Mouse (Mus musculus) heart, adult 2 months (tissue): ENCODE results near the gene Gsdme. TPM values are rescaled to one million over a fixed set of nuclear protein-coding genes. Genes with fewer than 3 reads are reported as not detected.

Experiments used
- DNase-seq, 2 experiments: peaks; one replicate each; pipeline ENCODE4 v3.0.0; 2021
- H3K27ac ChIP-seq: fragments of 200-600 bp; 2 replicates; pipeline ENCODE4 v1.8.1; 2022
- H3K27me3 ChIP-seq: fragments of 200-500 bp; 2 replicates; pipeline ENCODE4 v1.6.1; 2012; ENCODE audit warnings: mild to moderate bottlenecking, low read length, inconsistent platforms, mixed read lengths; ENCODE audit not compliant: control insufficient read depth, insufficient read depth
- H3K36me3 ChIP-seq: fragments of 200-500 bp; 2 replicates; pipeline ENCODE4 v1.6.1; 2012; ENCODE audit warnings: low read length, inconsistent platforms; ENCODE audit not compliant: control insufficient read depth, insufficient read depth
- H3K4me1 ChIP-seq: fragments of 200-500 bp; 2 replicates; pipeline ENCODE4 v1.6.1; 2011; ENCODE audit warnings: low read length; ENCODE audit not compliant: control insufficient read depth, insufficient read depth
- H3K4me3 ChIP-seq: fragments of 200-600 bp; 2 replicates; pipeline ENCODE4 v1.8.1; 2022
- H3K79me2 ChIP-seq: fragments of 200-500 bp; replicated peaks from 2 replicates; pipeline ENCODE4 v1.6.1; 2012; ENCODE audit warnings: mild to moderate bottlenecking, inconsistent platforms, low read length, moderate library complexity, mixed read lengths; ENCODE audit not compliant: control insufficient read depth, insufficient read depth
- H3K9ac ChIP-seq: fragments of 200-500 bp; 2 replicates; pipeline ENCODE4 v1.6.1; 2012; ENCODE audit warnings: low read depth, mild to moderate bottlenecking, control low read depth, inconsistent platforms, low read length, mixed read lengths
- CTCF ChIP-seq: fragments of 200-600 bp; IDR thresholded peaks from 2 replicates; pipeline ENCODE4 v1.8.1; 2022; ENCODE audit warnings: antibody characterized with exemption, mild to moderate bottlenecking, moderate library complexity
- EP300 ChIP-seq: fragments of 200-500 bp; IDR thresholded peaks from 2 replicates; pipeline ENCODE4 v1.6.1; 2011; ENCODE audit warnings: low read depth, low read length, control low read depth; ENCODE audit not compliant: insufficient read depth
- POLR2A ChIP-seq: fragments of 200-500 bp; IDR thresholded peaks from 2 replicates; pipeline ENCODE4 v1.6.1; 2011; ENCODE audit warnings: mild to moderate bottlenecking, low read depth, low read length, control low read depth; ENCODE audit not compliant: insufficient read depth
- WGBS: fragments of 180-500 bp; shearing (Covaris S2); methylation state at CpG from one replicate; pipeline ENCODE4 v1.1.7; 2018; 5-methylcytosine and 5-hydroxymethylcytosine counted together
- intact Hi-C: fragments of 180-260 bp; cut with DNase I; formaldehyde crosslinking; loops from one replicate; pipeline ENCODE4 v1.15.1; 2025
- polyA plus RNA-seq: library from polyadenylated mRNA; depleted of rRNA; stranded (reverse); fragments of >200 nt; gene quantifications from 2 replicates; pipeline ENCODE4 v1.2.3, GENCODE M21; 2012
- total RNA-seq, 2 experiments: library from RNA; stranded (reverse); gene quantifications; 2 replicates each; pipeline ENCODE4 v1.2.3; 2021

Gsdme gene
- total and polyA plus RNA-seq, 3 experiments = 0.29 to 0.41 (median 0.32) TPM

GRCm38 (mm10) chr6:50175736-50176135, 87.9 kb downstream of the Gsdme start:
- Histone ChIP-seq H3K27me3 (no peaks in the 10 kb centered on the region), H3K4me3 (no peak overlapping the region), H3K27ac (no peak overlapping the region), H3K4me1 (no peaks in the 10 kb centered on the region), H3K9ac (no peak overlapping the region), H3K36me3 (no peaks in the 10 kb centered on the region), H3K79me2 (no peaks in the 10 kb centered on the region)
- no peak for DNase-seq
- no peak for TF ChIP-seq CTCF
- no peak for TF ChIP-seq EP300
- no peak for TF ChIP-seq POLR2A
- intact Hi-C loops = no loop called here
- WGBS = 75% methylated on average over 1 of the region's 1 CpGs

- DNase-seq = no peak
- H3K4me3 ChIP-seq = no peak overlapping the region
- no peak overlapping the region for H3K9ac ChIP-seq
- H3K36me3 ChIP-seq = no peaks in the 10 kb centered on the region
- H3K27ac ChIP-seq = no peak overlapping the region
- no peaks in the 10 kb centered on the region for H3K4me1 ChIP-seq
- intact Hi-C loops = no loop called here
- TF ChIP-seq CTCF (no peak), POLR2A (no peak), EP300 (no peak)
- H3K79me2 ChIP-seq = no peaks in the 10 kb centered on the region
- no peaks in the 10 kb centered on the region for H3K27me3 ChIP-seq
These were observed 93.9 kb downstream of the Gsdme start for GRCm38 (mm10) chr6:50169771-50170170.

GRCm38 (mm10) chr6:50168821-50169220, 94.8 kb downstream of the Gsdme start:
- WGBS = 96% methylated on average over 4 of the region's 4 CpGs
- intact Hi-C loops = no loop called here
- no peak for DNase-seq
- no peak overlapping the region for H3K4me3 ChIP-seq
- H3K9ac ChIP-seq = no peak overlapping the region
- no peak overlapping the region for H3K27ac ChIP-seq
- no peaks in the 10 kb centered on the region for H3K79me2 ChIP-seq
- no peaks in the 10 kb centered on the region for H3K4me1 ChIP-seq
- H3K36me3 ChIP-seq = no peaks in the 10 kb centered on the region
- no peaks in the 10 kb centered on the region for H3K27me3 ChIP-seq
- TF ChIP-seq POLR2A (no peak), CTCF (no peak), EP300 (no peak)

- H3K4me1 ChIP-seq = peaks cover 3% of the 10 kb centered on the region
- no peak overlapping the region for H3K9ac ChIP-seq
- peaks cover 9% of the 10 kb centered on the region for H3K36me3 ChIP-seq
- no peak overlapping the region; the same call in 1 of the 2 replicates for H3K27ac ChIP-seq
- no peak overlapping the region for H3K4me3 ChIP-seq
- H3K27me3 ChIP-seq = no peaks in the 10 kb centered on the region
- no peaks in the 10 kb centered on the region for H3K79me2 ChIP-seq
- TF ChIP-seq POLR2A = no peak
- no peak for TF ChIP-seq CTCF
- TF ChIP-seq EP300 = no peak
- no peak for DNase-seq
- intact Hi-C loops = no loop called here
- WGBS = 72% methylated on average over 3 of the region's 3 CpGs
These were observed 100.6 kb downstream of the Gsdme start for GRCm38 (mm10) chr6:50163013-50163412.

- Histone ChIP-seq H3K4me1 (peaks cover 3% of the 10 kb centered on the region), H3K79me2 (no peaks in the 10 kb centered on the region), H3K9ac (no peak overlapping the region), H3K27ac (no peak overlapping the region), H3K27me3 (no peaks in the 10 kb centered on the region), H3K4me3 (no peak overlapping the region), H3K36me3 (peaks cover 9% of the 10 kb centered on the region)
- intact Hi-C loops = no loop called here
- 82% methylated on average over 6 of the region's 6 CpGs for WGBS
- TF ChIP-seq EP300 (no peak), POLR2A (no peak), CTCF (no peak)
- no peak for DNase-seq
These were observed 103.8 kb downstream of the Gsdme start for GRCm38 (mm10) chr6:50159842-50160241.

GRCm38 (mm10) chr6:50149378-50149777, 114.3 kb downstream of the Gsdme start:
- no peak overlapping the region for H3K9ac ChIP-seq
- no peak for TF ChIP-seq CTCF
- no peak for TF ChIP-seq POLR2A
- TF ChIP-seq EP300 = no peak
- intact Hi-C loops = no loop called here
- H3K36me3 ChIP-seq = no peaks in the 10 kb centered on the region; the same call in 1 of the 2 replicates
- no peak overlapping the region for H3K4me3 ChIP-seq
- no peaks in the 10 kb centered on the region for H3K27me3 ChIP-seq
- no peak for DNase-seq
- peaks cover 1% of the 10 kb centered on the region; the same call in 1 of the 2 replicates for H3K4me1 ChIP-seq
- no peak overlapping the region for H3K27ac ChIP-seq
- H3K79me2 ChIP-seq = no peaks in the 10 kb centered on the region
- 93% methylated on average over 4 of the region's 4 CpGs for WGBS
